Mouse (Mus musculus) limb, embryonic 11.5 days (tissue): Measurements from ENCODE around the gene Tiam2. TPM values are rescaled to one million over a fixed set of nuclear protein-coding genes. Genes with fewer than 3 reads are reported as not detected.

ENCODE experiments used
- ATAC-seq: fragments of 200-750 bp; cut with Nextera tagmentation; 2 replicates; pipeline ENCODE4 v1.8.0; 2017; ENCODE audit warnings: low read depth; ENCODE audit not compliant: insufficient number of reproducible peaks, low FRiP score, low TSS enrichment
- DNase-seq: peaks from one replicate; pipeline ENCODE4 v3.0.0-alpha.2; 2015; ENCODE audit warnings: low spot score
- H3K27ac ChIP-seq: fragments of 300-500 bp; sonication (generic); replicated peaks from 2 replicates; pipeline ENCODE4 v1.5.1; 2014; ENCODE audit warnings: low read depth, mild to moderate bottlenecking, low read length
- H3K27me3 ChIP-seq: fragments of 300-500 bp; sonication (generic); 2 replicates; pipeline ENCODE4 v1.6.1; 2014; ENCODE audit warnings: mild to moderate bottlenecking, low read length, mixed read lengths; ENCODE audit not compliant: control insufficient read depth, insufficient read depth
- H3K36me3 ChIP-seq: fragments of 300-500 bp; sonication (generic); 2 replicates; pipeline ENCODE4 v1.6.1; 2014; ENCODE audit warnings: mild to moderate bottlenecking, low read length, moderate library complexity, mixed read lengths; ENCODE audit not compliant: control insufficient read depth, insufficient read depth
- H3K4me1 ChIP-seq: fragments of 300-500 bp; sonication (generic); 2 replicates; pipeline ENCODE4 v1.6.1; 2014; ENCODE audit warnings: low read length, mixed read lengths; ENCODE audit not compliant: control insufficient read depth, insufficient read depth
- H3K4me2 ChIP-seq: fragments of 300-500 bp; sonication (generic); 2 replicates; pipeline ENCODE4 v1.6.1; 2014; ENCODE audit warnings: low read depth, mild to moderate bottlenecking, moderate library complexity; ENCODE audit not compliant: severe bottlenecking
- H3K4me3 ChIP-seq: fragments of 300-500 bp; sonication (generic); 2 replicates; pipeline ENCODE4 v1.5.1; 2014; ENCODE audit warnings: low read depth, low read length
- H3K9ac ChIP-seq: fragments of 300-500 bp; sonication (generic); 2 replicates; pipeline ENCODE4 v1.6.1; 2014; ENCODE audit warnings: mild to moderate bottlenecking, low read length
- H3K9me3 ChIP-seq: fragments of 300-500 bp; sonication (generic); 2 replicates; pipeline ENCODE4 v1.6.1; 2016; ENCODE audit warnings: low read length; ENCODE audit not compliant: control insufficient read depth
- WGBS: fragments of 180-500 bp; shearing (Covaris S2); extraction: QIAGEN DNeasy Blood & Tissue Kit; methylation state at CpG from one replicate; pipeline ENCODE4 v1.1.7; 2014; 5-methylcytosine and 5-hydroxymethylcytosine counted together
- polyA plus RNA-seq: library from polyadenylated mRNA; unstranded; fragments of >200 nt; fragmentation: Nextera tagmentation; extraction: Ambion mirVana; gene quantifications from 2 replicates; pipeline ENCODE4 v1.2.1, GENCODE M21; 2014

Tiam2 gene
- polyA plus RNA-seq, 1 experiment from 2014 or later, result 8.4 TPM

DNA sequence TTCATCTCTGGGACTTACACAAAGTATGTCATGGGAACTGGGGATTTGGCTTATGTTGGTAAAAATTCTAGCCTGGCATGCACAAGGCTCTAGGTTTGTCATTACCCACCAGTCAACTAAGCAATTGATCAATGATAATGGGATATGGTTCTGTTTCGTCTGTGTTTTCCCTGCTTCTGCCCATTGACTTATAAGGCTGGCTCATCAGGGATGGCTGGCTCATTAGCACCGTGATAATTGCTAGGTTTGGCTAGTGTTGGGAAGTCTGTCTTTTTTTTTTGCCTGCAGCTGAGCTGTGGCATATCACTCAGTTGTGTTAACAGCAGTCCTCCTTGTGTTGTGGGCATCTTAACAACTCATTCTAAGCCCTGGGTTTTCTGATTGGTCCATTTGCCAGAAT lies 36.8 kb downstream of the Tiam2 start:
- DNase-seq (no peak), ATAC-seq (no peak)
- Histone ChIP-seq H3K27ac (no peak overlapping the region), H3K27me3 (no peaks in the 10 kb centered on the region), H3K9ac (no peak overlapping the region), H3K4me2 (no peak overlapping the region), H3K4me1 (0 out of 2 replicates have a peak, but pooled peaks cover 2% of the 10 kb centered on the region), H3K36me3 (no peaks in the 10 kb centered on the region), H3K9me3 (no peaks in the 10 kb centered on the region), H3K4me3 (no peak overlapping the region)
- 87% methylated on average over 2 of the region's 2 CpGs for WGBS

DNA sequence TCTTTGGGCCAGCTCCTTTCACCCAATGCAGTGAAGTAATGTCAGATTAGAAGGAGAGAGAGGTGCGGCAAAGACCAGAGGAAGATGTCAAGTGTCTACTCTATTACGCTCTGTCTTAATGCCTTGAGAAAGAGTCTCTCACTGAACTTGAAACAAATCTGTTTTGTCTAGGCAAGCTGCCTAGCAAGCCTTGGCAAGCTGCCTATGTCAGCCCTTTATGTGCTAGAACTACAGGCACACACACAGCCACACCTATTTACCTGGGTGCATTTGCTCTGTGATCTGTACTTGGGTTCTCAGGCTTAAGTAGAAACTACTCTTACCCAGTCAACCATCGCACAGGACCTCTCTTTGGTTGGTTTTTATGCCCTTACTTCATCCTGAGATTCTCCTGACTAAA lies 40.4 kb downstream of the Tiam2 start:
- Histone ChIP-seq H3K9ac (no peak overlapping the region), H3K9me3 (no peaks in the 10 kb centered on the region), H3K4me3 (no peak overlapping the region), H3K36me3 (no peaks in the 10 kb centered on the region), H3K27me3 (no peaks in the 10 kb centered on the region), H3K27ac (no peak overlapping the region), H3K4me1 (no peaks in the 10 kb centered on the region), H3K4me2 (no peak overlapping the region)
- DNase-seq (no peak), ATAC-seq (no peak)
- 91% methylated on average over 3 of the region's 3 CpGs for WGBS

DNA sequence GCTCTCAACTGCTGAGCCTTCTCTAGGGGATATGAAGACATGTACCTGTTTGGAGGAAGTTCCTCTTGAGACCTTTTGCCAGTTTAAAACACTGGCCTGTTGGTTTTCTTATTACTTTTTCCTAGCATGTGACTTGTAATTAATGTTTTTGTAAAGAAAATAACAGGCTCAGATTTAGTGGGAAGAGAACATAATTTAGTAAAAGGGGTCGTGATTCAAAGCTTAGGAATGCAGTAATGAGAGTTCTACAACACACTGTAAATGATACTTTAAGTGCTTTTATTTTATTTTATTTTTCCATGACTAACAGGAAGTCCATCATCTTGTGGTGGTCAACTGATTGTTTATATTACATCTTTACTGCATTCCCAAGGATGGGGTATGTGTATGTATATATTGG lies 42.0 kb downstream of the Tiam2 start:
- H3K9ac ChIP-seq, result no peak overlapping the region

DNA sequence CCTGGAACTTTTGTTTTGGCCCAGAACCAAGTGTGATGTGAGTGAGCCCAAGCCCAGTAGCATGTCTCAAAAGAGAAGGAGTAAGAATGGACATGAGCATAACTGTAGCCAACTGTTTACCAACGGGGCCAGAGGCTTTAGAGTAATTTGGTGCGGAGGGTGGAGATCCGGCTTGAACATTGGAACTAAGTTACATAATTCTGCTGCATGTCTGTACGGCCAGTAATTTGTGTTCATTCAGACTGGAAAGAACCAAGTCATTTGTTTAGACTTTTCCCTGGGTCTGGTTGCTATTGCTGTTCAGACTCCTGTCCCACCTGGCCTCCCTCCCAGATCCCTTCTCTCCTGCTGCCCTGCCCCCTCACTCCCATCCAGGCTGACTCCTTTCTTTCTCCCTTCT lies 43.3 kb downstream of the Tiam2 start:
- Histone ChIP-seq H3K27ac (no peak overlapping the region), H3K36me3 (no peaks in the 10 kb centered on the region), H3K9me3 (no peaks in the 10 kb centered on the region), H3K27me3 (no peaks in the 10 kb centered on the region), H3K9ac (no peak overlapping the region), H3K4me1 (no peaks in the 10 kb centered on the region), H3K4me3 (no peak overlapping the region), H3K4me2 (no peak overlapping the region)
- ATAC-seq (no peak), DNase-seq (no peak)
- 91% methylated on average over 4 of the region's 4 CpGs for WGBS

More for the DNA sequence above, 42.0 kb downstream of the Tiam2 start:
- no peak for ATAC-seq
- H3K4me3 ChIP-seq, result no peak overlapping the region
- no peaks in the 10 kb centered on the region for H3K9me3 ChIP-seq
- no peak for DNase-seq
- WGBS, result 77% methylated on average over 1 of the region's 1 CpGs
- no peaks in the 10 kb centered on the region for H3K4me1 ChIP-seq
- no peaks in the 10 kb centered on the region for H3K27me3 ChIP-seq
- no peaks in the 10 kb centered on the region for H3K36me3 ChIP-seq
- no peak overlapping the region for H3K27ac ChIP-seq
- no peak overlapping the region for H3K4me2 ChIP-seq

DNA sequence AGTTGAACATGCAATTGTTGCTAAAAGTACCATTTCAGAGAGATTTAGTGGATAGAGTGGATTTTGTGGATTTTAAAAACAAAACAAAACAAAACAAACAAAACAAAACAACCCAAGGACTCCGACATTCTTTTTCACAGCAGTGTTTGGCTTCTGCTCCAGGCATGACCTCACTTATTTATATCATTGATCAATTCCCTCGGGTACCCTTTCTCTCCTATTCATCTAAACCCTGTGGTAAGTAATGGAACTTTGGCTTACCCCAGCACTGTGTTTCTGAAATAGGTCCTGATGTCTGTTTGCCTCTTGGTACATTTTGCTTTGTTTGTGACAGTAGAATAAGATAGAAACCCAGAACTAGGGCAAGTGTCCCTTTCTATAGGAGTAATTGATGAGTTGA lies 52.2 kb downstream of the Tiam2 start:
- no peak overlapping the region for H3K9ac ChIP-seq
- ATAC-seq (no peak), DNase-seq (no peak)
- H3K27ac ChIP-seq, result no peak overlapping the region
- H3K4me2 ChIP-seq, result no peak overlapping the region
- H3K27me3 ChIP-seq, result no peaks in the 10 kb centered on the region
- H3K36me3 ChIP-seq, result no peaks in the 10 kb centered on the region
- WGBS, result 70% methylated on average over 2 of the region's 2 CpGs
- no peaks in the 10 kb centered on the region for H3K9me3 ChIP-seq
- no peak overlapping the region for H3K4me3 ChIP-seq
- no peaks in the 10 kb centered on the region for H3K4me1 ChIP-seq

DNA sequence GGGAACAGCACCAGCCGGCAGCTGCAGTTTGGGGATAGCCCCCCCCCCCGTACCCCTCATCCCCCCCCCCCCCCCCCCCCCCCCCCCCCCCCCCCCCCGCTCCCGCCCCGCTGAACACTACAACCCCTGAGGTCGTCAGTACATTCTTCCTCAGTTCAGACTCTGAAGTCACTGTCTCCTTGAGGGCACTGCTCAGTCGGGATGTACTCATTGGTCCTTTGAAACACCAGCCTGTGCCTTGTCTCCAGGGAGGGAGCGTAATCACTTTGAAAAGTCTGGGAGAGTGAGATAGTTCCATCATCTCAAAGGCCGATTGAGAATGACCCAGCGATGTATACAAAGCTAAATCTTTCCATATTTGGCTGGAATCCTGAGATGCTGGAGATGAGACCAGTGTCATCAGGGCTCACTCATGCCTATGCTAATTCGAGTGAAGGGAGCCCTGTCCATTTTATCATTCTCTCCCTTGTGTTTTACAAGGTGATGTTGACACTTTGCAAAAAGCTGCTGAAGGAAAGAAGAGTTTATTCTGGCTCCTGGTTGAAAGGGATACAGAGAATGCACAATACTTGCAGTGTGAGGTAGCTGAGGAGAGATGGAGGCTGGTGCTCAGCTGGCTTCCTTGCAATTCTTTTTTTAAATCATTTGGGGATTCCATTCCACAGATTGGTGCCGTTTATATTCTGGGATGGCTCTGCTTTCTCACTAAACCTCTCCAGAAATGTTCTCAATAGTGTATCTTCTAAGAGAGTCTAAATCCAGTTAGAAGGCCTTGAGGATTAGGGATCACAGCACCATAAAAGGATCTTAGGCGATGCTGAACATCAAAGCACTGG lies 53.6 kb downstream of the Tiam2 start:
- 32% methylated on average over 9 of the region's 13 CpGs for WGBS
- Histone ChIP-seq H3K4me2 (no peak overlapping the region), H3K9ac (no peak overlapping the region), H3K27ac (no peak overlapping the region), H3K36me3 (no peaks in the 10 kb centered on the region), H3K9me3 (no peaks in the 10 kb centered on the region), H3K27me3 (no peaks in the 10 kb centered on the region), H3K4me3 (no peak overlapping the region), H3K4me1 (no peaks in the 10 kb centered on the region)
- DNase-seq, result no peak
- no peak for ATAC-seq

DNA sequence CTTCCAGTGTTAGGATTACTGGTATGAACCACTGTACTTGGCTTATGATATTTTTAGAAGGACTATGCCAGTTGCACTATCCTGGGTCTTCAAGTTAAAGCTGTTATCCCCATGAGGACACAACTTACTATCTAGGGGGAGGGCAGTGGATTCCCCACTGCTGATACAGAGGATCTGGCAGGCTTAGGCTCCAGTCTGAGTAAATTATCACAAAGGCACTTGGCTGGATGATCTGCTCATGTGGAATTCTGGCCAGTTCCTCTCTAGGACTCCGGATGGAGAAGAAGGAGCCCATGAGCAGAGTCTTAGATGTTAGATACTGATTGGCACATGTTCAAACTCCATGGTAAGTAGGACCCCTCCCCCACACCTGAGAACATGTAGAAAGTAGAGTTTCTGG lies 59.0 kb downstream of the Tiam2 start:
- Histone ChIP-seq H3K9me3 (no peaks in the 10 kb centered on the region), H3K4me1 (0 out of 2 replicates have a peak, but pooled peaks cover 3% of the 10 kb centered on the region), H3K4me3 (no peak overlapping the region), H3K36me3 (no peaks in the 10 kb centered on the region), H3K4me2 (no peak overlapping the region), H3K9ac (no peak overlapping the region), H3K27ac (no peak overlapping the region), H3K27me3 (no peaks in the 10 kb centered on the region)
- DNase-seq (no peak), ATAC-seq (no peak)
- 97% methylated on average over 1 of the region's 1 CpGs for WGBS

DNA sequence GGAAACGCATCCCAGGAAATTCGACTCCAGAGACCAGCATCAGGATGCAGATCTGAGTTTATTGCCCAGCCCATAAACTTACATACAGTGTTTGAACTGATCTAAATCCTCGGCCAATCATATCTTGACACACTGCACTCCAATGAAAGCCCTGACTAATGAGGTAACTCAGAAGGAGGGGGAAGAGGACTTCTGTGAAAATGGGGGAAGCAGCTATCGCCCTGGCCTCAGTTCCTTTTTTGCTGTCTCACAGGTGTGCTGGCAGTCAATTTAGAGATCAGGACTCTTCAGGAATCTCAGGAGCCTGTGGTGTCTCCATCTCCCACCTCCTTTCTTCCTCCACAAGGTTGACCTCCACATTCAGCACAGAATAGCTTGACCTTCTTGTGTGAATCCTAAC lies 61.4 kb downstream of the Tiam2 start:
- no peaks in the 10 kb centered on the region for H3K27me3 ChIP-seq
- H3K4me2 ChIP-seq, result no peak overlapping the region
- no peaks in the 10 kb centered on the region for H3K9me3 ChIP-seq
- DNase-seq, result no peak
- no peak overlapping the region for H3K9ac ChIP-seq
- no peak overlapping the region for H3K27ac ChIP-seq
- 0 out of 2 replicates have a peak, but pooled peaks cover 3% of the 10 kb centered on the region for H3K4me1 ChIP-seq
- 48% methylated on average over 4 of the region's 4 CpGs for WGBS
- no peak overlapping the region for H3K4me3 ChIP-seq
- no peaks in the 10 kb centered on the region for H3K36me3 ChIP-seq
- ATAC-seq, result no peak

DNA sequence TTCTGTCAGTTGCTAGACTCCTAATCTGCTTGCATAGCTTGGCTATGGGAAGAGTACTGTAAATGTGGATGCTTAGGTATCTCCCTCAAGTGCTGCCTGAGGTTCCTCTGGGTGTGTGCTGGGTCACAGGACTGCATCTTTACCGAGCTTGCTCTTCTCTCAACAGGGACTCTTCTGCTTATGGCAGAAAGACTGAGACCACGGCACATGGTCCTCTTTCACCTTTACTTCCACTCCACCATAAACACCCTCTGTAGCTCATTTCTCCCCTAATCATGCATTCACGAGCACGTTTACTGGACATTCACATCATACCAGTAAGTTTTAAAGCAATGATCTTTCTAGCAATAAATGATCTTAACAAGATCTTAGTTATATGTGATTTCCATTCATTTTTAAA lies 63.4 kb downstream of the Tiam2 start:
- Histone ChIP-seq H3K4me2 (no peak overlapping the region), H3K4me3 (no peak overlapping the region), H3K9ac (no peak overlapping the region), H3K9me3 (no peaks in the 10 kb centered on the region), H3K27ac (no peak overlapping the region), H3K4me1 (0 out of 2 replicates have a peak, but pooled peaks cover 3% of the 10 kb centered on the region), H3K27me3 (no peaks in the 10 kb centered on the region), H3K36me3 (no peaks in the 10 kb centered on the region)
- WGBS, result 69% methylated on average over 4 of the region's 4 CpGs
- DNase-seq (no peak), ATAC-seq (no peak)
